Mouse (Mus musculus): ENCODE data around the gene Dll4. TPM values are rescaled to one million over a fixed set of nuclear protein-coding genes. Genes with fewer than 3 reads are reported as not detected.
A peak's percentile ranks its signal among the peaks of the same experiment; 100 is the strongest.

The Dll4 gene
- total and polyA plus RNA-seq, 2 experiments from 2014 or later = 2.4 to 2.8 TPM

DNA sequence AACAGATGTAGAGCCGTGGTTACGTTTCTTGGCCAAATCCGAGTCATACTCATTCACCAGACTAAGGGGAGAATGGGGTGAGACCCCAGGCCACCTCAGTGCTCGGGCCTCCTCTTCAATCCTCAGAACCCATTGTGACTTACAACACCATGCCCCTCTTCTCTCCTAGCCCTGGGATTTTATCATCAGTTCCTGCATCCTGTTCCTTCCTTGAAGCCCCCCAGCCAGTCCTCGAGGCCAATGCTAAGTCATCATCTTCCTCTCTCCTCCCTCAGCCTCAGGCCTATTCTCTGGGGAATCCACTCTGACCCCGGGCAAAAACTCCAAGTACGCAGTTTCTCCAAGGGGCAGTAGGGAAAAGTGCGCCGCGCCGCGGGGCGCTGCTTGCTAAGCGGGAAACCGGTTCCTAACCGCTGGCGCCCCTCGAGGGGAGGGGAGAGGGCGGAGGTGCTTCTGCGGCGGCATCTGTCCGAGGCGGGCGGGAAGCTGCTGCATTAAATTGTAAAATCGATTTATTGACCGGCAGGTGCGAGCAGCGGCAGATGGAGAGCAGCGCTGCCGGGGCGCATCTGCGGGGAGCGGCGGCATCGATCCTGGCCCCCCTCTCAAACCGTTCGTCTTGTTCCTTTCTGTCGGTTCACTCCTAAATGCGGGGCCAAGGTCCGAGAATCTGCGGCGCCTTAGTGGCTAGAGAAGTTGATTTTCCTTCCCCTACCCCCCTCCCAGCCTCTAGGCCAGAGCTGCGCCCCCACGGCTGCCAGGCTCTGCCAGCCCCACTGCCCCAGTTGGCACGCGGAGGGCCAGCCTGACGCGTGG lies 3.6 kb upstream of the Dll4 start:
- H3K36me3 ChIP-seq (ENCODE audit: insufficient read depth) = no peaks in the 10 kb centered on the region
- peak overlapping the region; percentile 31 for H3K9ac ChIP-seq
- H3K9me3 ChIP-seq (ENCODE audit: low read length) = no peaks in the 10 kb centered on the region
- TF ChIP-seq CTCF (IDR thresholded peaks at IDR 0.05; ENCODE audit: low read depth) = no peak
- H3K4me1 ChIP-seq (ENCODE audit: insufficient read depth) = peaks cover 21% of the 10 kb centered on the region
- peak overlapping the region; percentile 71 for H3K4me2 ChIP-seq (ENCODE audit: low read depth)
- peak overlapping the region; percentile 35 for H3K4me3 ChIP-seq (ENCODE audit: low read depth, low read length)
- 3% methylated on average over 48 of the region's 48 CpGs for WGBS
- DNase-seq (peak; percentile 43), ATAC-seq (no peak)
- H3K27ac ChIP-seq (ENCODE audit: low read depth, low read length) = no peak overlapping the region
- H3K27me3 ChIP-seq (ENCODE audit: insufficient read depth, low read length) = peaks cover 43% of the 10 kb centered on the region

DNA sequence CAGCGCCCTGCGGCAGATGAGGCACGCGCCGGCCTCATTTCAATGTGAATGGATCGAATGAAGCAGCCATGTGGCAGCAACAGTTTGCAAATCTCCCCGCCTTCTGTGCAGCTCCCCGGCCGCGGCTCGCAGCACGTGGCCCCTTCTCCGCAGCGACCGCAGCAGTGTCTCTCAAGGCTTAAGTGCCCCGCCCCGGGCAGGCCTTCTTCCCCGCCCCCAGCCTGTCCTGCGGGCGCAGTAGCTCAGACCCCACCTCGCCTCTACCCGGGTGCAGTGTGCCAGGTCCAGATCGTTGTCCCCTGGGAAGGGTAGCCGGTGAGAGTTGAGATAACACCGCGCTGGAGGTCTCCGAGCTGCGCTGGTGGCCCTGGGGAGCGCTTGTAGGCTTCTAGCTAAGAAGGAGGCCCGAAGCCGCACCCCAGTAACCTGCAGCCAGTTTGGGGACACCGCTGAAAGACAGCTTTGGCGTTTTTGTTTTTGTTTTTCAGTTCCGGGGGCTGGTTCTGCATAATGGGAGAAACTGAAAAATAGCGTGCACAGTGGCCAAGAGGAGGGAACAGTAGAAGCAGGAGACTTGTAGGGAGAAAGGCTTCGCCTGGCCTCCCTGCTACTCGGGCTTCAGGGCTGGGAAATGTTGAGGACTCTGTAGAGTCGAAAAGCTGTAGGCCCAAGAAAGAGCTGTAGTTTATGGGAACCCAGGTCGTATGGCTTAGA lies 2.8 kb upstream of the Dll4 start:
- no peak overlapping the region for H3K27ac ChIP-seq (ENCODE audit: low read depth, low read length)
- peak overlapping the region; percentile 31 for H3K9ac ChIP-seq
- TF ChIP-seq CTCF (IDR thresholded peaks at IDR 0.05; ENCODE audit: low read depth) = no peak
- H3K9me3 ChIP-seq (ENCODE audit: low read length) = no peaks in the 10 kb centered on the region
- H3K4me2 ChIP-seq (ENCODE audit: low read depth) = peak overlapping the region; percentile 71
- H3K36me3 ChIP-seq (ENCODE audit: insufficient read depth) = no peaks in the 10 kb centered on the region
- peaks cover 45% of the 10 kb centered on the region for H3K27me3 ChIP-seq (ENCODE audit: insufficient read depth, low read length)
- ATAC-seq = peak; percentile 74
- peak; percentile 86 for DNase-seq
- 3% methylated on average over 39 of the region's 39 CpGs for WGBS
- H3K4me1 ChIP-seq (ENCODE audit: insufficient read depth) = peaks cover 21% of the 10 kb centered on the region
- H3K4me3 ChIP-seq (ENCODE audit: low read depth, low read length) = peak overlapping the region; percentile 35

DNA sequence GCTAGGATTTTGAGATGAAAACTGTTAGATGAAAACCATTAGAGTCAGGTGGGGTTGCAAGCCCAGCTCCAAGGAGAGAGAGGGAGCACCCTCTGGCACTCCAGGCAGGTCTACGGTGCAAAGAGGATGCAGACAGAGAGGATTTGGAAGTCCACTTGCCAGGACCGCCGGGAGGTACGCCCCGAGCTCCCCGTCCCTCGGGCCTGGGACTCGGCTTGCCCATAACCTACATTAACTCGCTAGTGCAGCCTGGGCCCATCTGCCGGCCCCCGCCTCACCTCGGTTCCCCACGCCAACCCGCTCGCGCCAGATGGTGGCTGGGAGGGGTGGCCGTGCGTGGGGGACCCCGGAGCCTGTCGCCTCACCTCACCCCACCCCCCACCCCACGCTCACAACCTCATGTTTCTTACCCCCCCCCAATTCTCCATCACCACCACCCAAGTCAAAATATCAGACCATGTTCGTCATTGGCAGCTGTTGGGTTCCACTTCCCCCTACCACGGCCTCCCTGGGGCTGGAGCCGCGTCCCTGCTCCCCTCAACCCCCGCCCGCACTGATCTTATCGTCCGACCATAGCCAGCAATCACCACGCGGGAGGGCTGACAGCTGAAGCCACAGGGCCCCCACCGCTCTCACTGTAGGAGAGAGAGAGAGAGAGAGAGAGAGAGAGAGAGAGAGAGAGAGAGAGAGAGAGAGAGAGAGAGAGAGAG lies 1.6 kb upstream of the Dll4 start:
- Histone ChIP-seq H3K9ac (no peak overlapping the region), H3K4me1 (ENCODE audit: insufficient read depth) (peaks cover 21% of the 10 kb centered on the region), H3K27me3 (ENCODE audit: insufficient read depth, low read length) (peaks cover 51% of the 10 kb centered on the region), H3K9me3 (ENCODE audit: low read length) (no peaks in the 10 kb centered on the region), H3K27ac (ENCODE audit: low read depth, low read length) (no peak overlapping the region), H3K36me3 (ENCODE audit: insufficient read depth) (no peaks in the 10 kb centered on the region), H3K4me3 (ENCODE audit: low read depth, low read length) (peak overlapping the region; percentile 16; the same call in 1 of the 2 replicates), H3K4me2 (ENCODE audit: low read depth) (peak overlapping the region; percentile 79)
- no peak for TF ChIP-seq CTCF (IDR thresholded peaks at IDR 0.05; ENCODE audit: low read depth)
- ATAC-seq (no peak), DNase-seq (no peak)
- 7% methylated on average over 32 of the region's 32 CpGs for WGBS

DNA sequence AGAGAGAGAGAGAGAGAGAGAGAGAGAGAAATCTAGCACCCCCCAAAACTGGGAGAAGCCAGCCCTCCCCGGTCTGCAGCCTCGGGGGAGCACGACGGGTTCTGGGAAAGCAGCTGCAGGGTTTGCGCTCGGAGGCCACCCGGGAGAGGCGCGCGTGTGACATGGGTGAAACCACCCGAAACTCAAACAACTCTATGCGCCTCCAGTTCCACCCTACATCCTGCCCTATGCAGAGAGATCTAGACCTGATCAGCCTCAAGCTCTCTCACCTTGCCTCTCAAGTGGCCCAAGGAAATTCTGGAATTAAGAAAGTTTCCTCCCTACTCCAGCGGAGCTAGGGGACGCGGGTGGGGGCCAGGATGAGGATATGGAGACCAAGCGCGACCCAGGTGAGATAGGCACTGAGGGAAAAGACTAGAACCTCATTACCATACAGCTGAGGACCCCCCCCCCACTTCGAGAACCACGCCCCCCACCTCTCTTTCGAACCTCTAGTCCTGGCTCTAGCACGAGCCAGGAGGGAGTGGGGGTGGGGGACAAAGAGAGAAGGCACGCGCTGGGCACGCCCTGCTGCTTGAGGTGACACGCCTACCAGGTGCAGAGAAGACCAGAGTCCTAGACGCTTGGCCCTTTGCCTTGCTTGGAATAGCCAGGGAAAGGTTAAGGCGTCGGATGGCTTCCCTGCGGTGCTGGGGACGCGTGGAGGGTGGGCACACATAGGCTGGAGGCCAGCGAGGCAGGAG lies 837 bp upstream of the Dll4 start:
- Histone ChIP-seq H3K9me3 (ENCODE audit: low read length) (no peaks in the 10 kb centered on the region), H3K4me2 (ENCODE audit: low read depth) (peak overlapping the region; percentile 79), H3K27me3 (ENCODE audit: insufficient read depth, low read length) (peaks cover 51% of the 10 kb centered on the region), H3K4me3 (ENCODE audit: low read depth, low read length) (peak overlapping the region; percentile 50), H3K36me3 (ENCODE audit: insufficient read depth) (no peaks in the 10 kb centered on the region), H3K27ac (ENCODE audit: low read depth, low read length) (no peak overlapping the region), H3K4me1 (ENCODE audit: insufficient read depth) (peaks cover 21% of the 10 kb centered on the region), H3K9ac (no peak overlapping the region)
- DNase-seq (no peak), ATAC-seq (no peak)
- WGBS = 3% methylated on average over 32 of the region's 32 CpGs
- no peak for TF ChIP-seq CTCF (IDR thresholded peaks at IDR 0.05; ENCODE audit: low read depth)

DNA sequence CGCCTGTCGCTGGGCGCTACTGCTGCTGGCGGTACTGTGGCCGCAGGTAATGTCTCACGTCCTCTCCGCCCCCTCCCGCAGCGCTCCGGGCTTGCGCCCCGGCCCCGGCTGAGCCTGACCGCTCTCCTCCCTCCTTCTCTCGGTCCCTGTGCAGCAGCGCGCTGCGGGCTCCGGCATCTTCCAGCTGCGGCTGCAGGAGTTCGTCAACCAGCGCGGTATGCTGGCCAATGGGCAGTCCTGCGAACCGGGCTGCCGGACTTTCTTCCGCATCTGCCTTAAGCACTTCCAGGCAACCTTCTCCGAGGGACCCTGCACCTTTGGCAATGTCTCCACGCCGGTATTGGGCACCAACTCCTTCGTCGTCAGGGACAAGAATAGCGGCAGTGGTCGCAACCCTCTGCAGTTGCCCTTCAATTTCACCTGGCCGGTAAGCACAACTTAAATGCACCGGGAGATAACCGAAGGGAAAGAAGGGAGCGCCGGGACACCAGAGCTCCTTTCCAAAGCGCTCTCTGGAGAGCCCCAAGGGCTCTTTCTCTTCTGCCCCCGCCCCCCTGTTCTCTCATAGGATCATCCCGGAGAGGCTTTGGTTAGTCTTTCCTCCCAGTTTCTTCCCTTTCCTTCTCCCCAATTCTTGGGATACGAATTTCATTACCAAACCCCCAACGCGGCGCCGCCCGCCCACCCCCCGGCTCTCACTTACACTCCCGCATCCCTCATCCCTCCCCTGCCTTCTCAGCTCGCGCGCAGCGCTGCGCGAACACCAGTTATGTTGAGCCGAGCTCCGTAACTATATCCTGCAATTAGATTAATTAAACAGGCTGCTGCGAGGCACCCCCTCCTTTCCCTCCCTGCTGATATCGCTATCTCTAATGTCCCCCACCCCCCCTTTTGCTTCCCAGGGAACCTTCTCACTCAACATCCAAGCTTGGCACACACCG lies 847 bp downstream of the Dll4 start:
- H3K27ac ChIP-seq (ENCODE audit: low read depth, low read length) = no peak overlapping the region
- ATAC-seq = peak; percentile 50; the same call in 1 of the 2 replicates
- H3K4me3 ChIP-seq (ENCODE audit: low read depth, low read length) = peak overlapping the region; percentile 50
- H3K4me1 ChIP-seq (ENCODE audit: insufficient read depth) = peaks cover 21% of the 10 kb centered on the region
- TF ChIP-seq CTCF (IDR thresholded peaks at IDR 0.05; ENCODE audit: low read depth) = no peak
- H3K4me2 ChIP-seq (ENCODE audit: low read depth) = peak overlapping the region; percentile 79
- under 1% methylated on average over 57 of the region's 61 CpGs for WGBS
- DNase-seq = peak; percentile 73
- H3K9ac ChIP-seq = peak overlapping the region; percentile 29
- H3K36me3 ChIP-seq (ENCODE audit: insufficient read depth) = no peaks in the 10 kb centered on the region
- H3K9me3 ChIP-seq (ENCODE audit: low read length) = no peaks in the 10 kb centered on the region
- peaks cover 44% of the 10 kb centered on the region for H3K27me3 ChIP-seq (ENCODE audit: insufficient read depth, low read length)

All from forebrain, postnatal 0 days (tissue).